Mouse (Mus musculus): ENCODE data around the gene Dpy19l2.
A peak's percentile ranks its signal among the peaks of the same experiment; 100 is the strongest.
"Not testable (repeated sequence)": the region's sequence is repeated elsewhere in the genome, so short reads cannot be mapped to it uniquely, and the experiment has no call there.

Dpy19l2 gene

GRCm38 (mm10) chr9:24695700-24696404 is at the start of gene Dpy19l2:
TSS of gene Dpy19l2 (minus strand) at chr9:24696293.
- DNase-seq, result no peak

GRCm38 (mm10) chr9:24744958-24745357 is 48.9 kb upstream of the Dpy19l2 start:
- DNase-seq, result no peak

- DNase-seq, result no peak
Observed at GRCm38 (mm10) chr9:24701246-24701645, 5.2 kb upstream of the Dpy19l2 start.

GRCm38 (mm10) chr9:24696405-24696778 is 299 bp upstream of the Dpy19l2 start:
- DNase-seq, result no peak

- DNase-seq, result not testable (repeated sequence)
Observed at GRCm38 (mm10) chr9:24637341-24637740, 58.8 kb downstream of the Dpy19l2 start.

GRCm38 (mm10) chr9:24624896-24625295 is 71.2 kb downstream of the Dpy19l2 start, which contains the start of gene Cypt4:
TSS of gene Cypt4 (plus strand) at chr9:24625196.
- DNase-seq, result no peak

GRCm38 (mm10) chr9:24538159-24538558 is 157.9 kb downstream of the Dpy19l2 start:
- no peak for DNase-seq

- peak; percentile 58 for DNase-seq
Observed at GRCm38 (mm10) chr9:24516575-24517139, 179.4 kb downstream of the Dpy19l2 start.

GRCm38 (mm10) chr9:24514078-24514469 is 182.0 kb downstream of the Dpy19l2 start:
- DNase-seq, result no peak

GRCm38 (mm10) chr9:24513290-24514077 is 182.6 kb downstream of the Dpy19l2 start:
- no peak for DNase-seq

- DNase-seq, result no peak
Observed at GRCm38 (mm10) chr9:24512121-24512539, 184.0 kb downstream of the Dpy19l2 start.

GRCm38 (mm10) chr9:24511371-24512120 is 184.5 kb downstream of the Dpy19l2 start:
- DNase-seq, result no peak

GRCm38 (mm10) chr9:24508880-24509279 is 187.2 kb downstream of the Dpy19l2 start:
- DNase-seq, result no peak

Measured in B cell, adult 2 months (primary cell).